Mouse (Mus musculus): ENCODE measurements around the gene Hist2h2aa1. TPM values are rescaled to one million over a fixed set of nuclear protein-coding genes. Genes with fewer than 3 reads are reported as not detected.
"Not testable (repeated sequence)": the region's sequence is repeated elsewhere in the genome, so short reads cannot be mapped to it uniquely, and the experiment has no call there.

Hist2h2aa1 gene
- polyA plus RNA-seq, 1 experiment from 2014 or later, result 12.3 TPM

DNA sequence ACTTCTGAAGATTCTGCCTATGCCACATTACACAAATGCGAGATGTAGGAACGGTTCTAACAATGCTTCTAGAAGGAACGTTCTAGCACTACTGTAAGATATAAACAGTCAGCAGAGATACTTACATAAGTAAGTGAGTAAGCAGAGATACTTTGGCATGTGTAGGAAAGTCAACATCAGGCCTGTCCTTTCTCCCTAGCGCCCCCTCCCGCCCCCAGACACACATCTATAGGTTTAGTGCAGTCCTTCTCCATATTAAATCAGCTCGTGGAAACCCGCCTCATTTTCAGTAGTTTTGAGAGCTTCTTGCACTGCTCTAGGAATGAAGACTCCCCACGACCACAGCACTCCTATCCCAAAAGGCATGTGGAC is 32.1 kb downstream of the Hist2h2aa1 start:
- ATAC-seq (ENCODE audit: low read depth), result peak; percentile 44; the same call in 1 of the 2 replicates
- Histone ChIP-seq H3K4me2 (peak overlapping the region; percentile 76), H3K27me3 (peaks cover 6% of the 10 kb centered on the region; the same call in 1 of the 2 replicates), H3K4me3 (peak overlapping the region; percentile 53), H3K4me1 (replicated peaks) (peaks cover 10% of the 10 kb centered on the region; the same call in 1 of the 2 replicates), H3K27ac (replicated peaks) (0 out of 2 replicates have a peak overlapping the region, but pooled peaks have one; percentile 91), H3K9me3 (no peaks in the 10 kb centered on the region), H3K9ac (peak overlapping the region; percentile 72), H3K36me3 (no peaks in the 10 kb centered on the region)
- WGBS, result 15% methylated on average over 8 of the region's 8 CpGs

DNA sequence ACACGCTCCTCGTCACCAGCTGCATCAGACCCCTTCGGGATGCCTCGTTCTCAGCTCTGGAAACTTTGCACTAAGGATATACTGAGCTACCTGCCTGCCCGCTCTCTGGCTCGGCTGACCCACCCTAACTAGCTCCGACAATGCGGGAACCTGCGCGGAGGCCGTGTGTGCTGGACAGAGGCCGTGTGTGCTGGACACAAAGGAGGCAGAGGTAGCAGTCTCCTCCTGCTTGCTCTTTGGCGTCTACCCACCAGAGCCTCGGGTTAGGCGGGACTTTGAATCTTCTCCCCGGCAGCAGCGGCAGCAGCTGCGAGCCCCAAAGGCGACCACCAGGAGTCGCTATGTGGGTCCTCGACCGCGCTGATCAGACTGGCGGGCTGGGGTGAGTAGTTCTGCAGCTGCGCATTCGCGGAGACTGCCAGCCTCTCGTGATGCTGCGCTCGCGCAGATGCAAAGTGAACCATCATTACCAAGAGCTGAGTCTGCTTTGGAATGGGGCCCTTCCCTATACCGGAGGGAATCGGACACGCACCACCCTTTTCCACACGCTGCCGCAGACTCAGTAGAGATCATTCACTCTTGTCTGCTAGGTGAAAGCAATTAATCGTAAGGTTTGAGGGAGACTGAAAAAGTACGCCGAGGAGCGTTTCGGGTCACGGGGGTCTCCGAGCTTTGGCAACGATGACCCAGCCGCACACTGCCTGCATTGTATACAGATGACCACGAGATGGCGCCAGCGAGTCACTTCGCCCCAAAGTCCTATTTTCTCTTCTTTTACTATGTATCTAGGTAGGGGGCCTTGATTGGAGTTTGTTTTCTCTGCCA is 32.7 kb downstream of the Hist2h2aa1 start:
- Histone ChIP-seq H3K36me3 (no peaks in the 10 kb centered on the region), H3K9me3 (no peaks in the 10 kb centered on the region), H3K4me1 (replicated peaks) (peaks cover 10% of the 10 kb centered on the region; the same call in 1 of the 2 replicates), H3K27me3 (peaks cover 9% of the 10 kb centered on the region), H3K4me2 (peak overlapping the region; percentile 76), H3K9ac (peak overlapping the region; percentile 72), H3K27ac (replicated peaks) (peak overlapping the region; percentile 91), H3K4me3 (peak overlapping the region; percentile 53)
- under 1% methylated on average over 49 of the region's 49 CpGs for WGBS
- peak; percentile 98 for ATAC-seq (ENCODE audit: low read depth)

DNA sequence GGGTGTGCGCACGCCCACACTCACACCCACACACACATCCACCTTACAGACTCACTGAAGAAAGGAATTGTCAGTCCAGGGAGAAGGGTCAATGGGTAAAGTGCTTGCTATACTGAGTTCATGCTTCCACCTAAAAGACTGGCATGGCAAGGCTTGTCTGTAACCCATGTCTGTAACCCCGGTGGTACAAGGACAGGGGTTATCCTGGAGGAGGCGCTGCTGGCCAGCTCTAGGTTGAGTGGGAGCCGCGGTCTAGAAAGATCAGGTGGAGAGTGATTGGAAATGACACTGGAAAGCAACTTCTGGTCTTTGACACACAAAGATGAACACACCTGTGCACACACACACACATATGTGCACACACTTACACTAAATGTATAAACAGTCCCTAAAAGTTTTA is 35.4 kb downstream of the Hist2h2aa1 start:
- 57% methylated on average over 6 of the region's 6 CpGs for WGBS
- Histone ChIP-seq H3K4me3 (no peak overlapping the region), H3K27me3 (peaks cover 32% of the 10 kb centered on the region), H3K4me1 (replicated peaks) (peaks cover 10% of the 10 kb centered on the region; the same call in 1 of the 2 replicates), H3K27ac (replicated peaks) (no peak overlapping the region), H3K36me3 (no peaks in the 10 kb centered on the region), H3K9me3 (no peaks in the 10 kb centered on the region), H3K4me2 (no peak overlapping the region), H3K9ac (no peak overlapping the region)
- no peak for ATAC-seq (ENCODE audit: low read depth)

DNA sequence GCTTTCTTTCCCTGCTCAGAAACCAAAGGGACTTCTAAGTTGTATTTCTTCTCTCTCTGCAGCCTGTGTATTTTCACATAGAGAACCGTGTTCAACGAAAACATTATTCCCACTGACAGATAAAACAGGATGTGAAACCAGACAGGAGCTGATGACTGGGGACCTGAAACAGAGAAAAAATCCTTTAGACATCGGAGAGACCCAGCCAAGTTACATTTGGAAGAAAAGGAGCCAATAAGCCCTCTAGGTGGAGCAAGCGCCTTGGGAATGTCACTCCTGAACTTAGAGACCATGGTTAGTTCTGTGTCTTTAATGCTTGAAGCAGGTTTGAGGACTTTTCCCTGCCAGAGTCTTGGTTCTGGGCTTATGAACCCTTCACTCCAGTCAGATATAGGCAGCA is 39.2 kb downstream of the Hist2h2aa1 start:
- H3K36me3 ChIP-seq, result no peaks in the 10 kb centered on the region
- H3K27me3 ChIP-seq, result peaks cover 36% of the 10 kb centered on the region
- WGBS, result 27% methylated on average over 4 of the region's 4 CpGs
- ATAC-seq (ENCODE audit: low read depth), result no peak
- no peak overlapping the region for H3K9ac ChIP-seq
- no peak overlapping the region for H3K4me2 ChIP-seq
- H3K27ac ChIP-seq (replicated peaks), result no peak overlapping the region
- H3K4me3 ChIP-seq, result no peak overlapping the region
- no peaks in the 10 kb centered on the region for H3K9me3 ChIP-seq
- 0 out of 2 replicates have a peak, but pooled peaks cover 5% of the 10 kb centered on the region for H3K4me1 ChIP-seq (replicated peaks)

DNA sequence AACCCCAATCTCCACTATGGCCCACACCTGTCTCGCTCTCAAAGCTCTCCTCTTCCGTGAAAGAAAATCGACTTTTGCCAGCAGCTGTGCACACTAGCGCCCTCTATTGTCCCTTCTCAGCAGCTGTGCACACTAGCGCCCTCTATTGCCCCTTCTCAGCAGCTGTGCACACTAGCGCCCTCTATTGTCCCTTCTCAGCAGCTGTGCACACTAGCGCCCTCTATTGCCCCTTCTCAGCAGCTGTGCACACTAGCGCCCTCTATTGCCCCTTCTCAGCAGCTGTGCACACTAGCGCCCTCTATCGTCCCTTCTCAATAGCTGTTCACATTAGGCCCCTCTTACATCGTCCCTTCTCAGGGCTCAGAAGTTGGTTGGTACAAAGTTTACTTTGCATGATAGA is 42.0 kb downstream of the Hist2h2aa1 start:
- not testable (repeated sequence) for H3K9ac ChIP-seq; H3K4me3 ChIP-seq; H3K4me2 ChIP-seq; H3K36me3 ChIP-seq; H3K9me3 ChIP-seq; ATAC-seq (ENCODE audit: low read depth); H3K4me1 ChIP-seq (replicated peaks); H3K27ac ChIP-seq (replicated peaks)
- 89% methylated on average over 11 of the region's 11 CpGs for WGBS
- H3K27me3 ChIP-seq, result peaks cover 31% of the 10 kb centered on the region

DNA sequence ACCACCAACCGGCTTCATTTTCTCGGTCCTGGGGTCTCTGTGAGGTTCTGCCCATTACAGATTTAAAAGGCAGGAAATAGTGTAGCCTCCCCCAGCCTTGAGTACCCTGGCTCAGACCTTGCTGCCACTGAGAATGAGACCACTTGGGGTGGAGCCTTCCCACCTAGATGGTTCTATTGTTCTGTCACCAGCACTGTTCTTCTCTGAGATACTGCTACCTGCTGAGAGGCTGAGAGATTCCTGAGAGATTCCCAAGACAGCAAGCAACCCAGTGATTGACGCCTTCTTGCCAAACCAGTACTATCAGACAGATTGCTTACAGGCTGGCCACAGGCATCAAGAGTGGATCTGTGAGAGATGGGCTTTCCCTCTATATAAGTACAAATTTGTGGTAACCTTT is 43.9 kb downstream of the Hist2h2aa1 start:
- Histone ChIP-seq H3K4me1 (replicated peaks) (0 out of 2 replicates have a peak, but pooled peaks cover 5% of the 10 kb centered on the region), H3K9ac (no peak overlapping the region)
- WGBS, result 77% methylated on average over 3 of the region's 3 CpGs

DNA sequence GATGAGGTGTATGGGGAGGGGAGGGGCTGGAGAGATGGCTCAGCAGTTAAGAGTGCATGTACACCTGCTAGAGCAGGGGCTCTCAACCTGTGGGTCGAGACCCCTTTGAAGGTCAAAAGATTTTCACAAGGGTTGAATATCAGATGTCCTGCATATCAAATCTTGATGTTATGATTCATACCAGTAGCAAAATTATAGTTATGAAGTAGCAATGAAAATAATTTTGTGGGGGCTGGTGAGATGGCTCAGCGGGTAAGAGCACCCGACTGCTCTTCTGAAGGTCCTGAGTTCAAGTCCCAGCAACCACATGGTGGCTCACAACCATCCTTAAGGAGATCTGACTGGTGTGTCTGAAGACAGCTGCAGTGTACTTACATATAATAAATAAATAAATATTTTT is 45.4 kb downstream of the Hist2h2aa1 start:
- not testable (repeated sequence) for H3K36me3 ChIP-seq; H3K27me3 ChIP-seq; H3K9me3 ChIP-seq; H3K27ac ChIP-seq (replicated peaks); H3K4me1 ChIP-seq (replicated peaks); H3K9ac ChIP-seq; ATAC-seq (ENCODE audit: low read depth); H3K4me3 ChIP-seq; H3K4me2 ChIP-seq
- 89% methylated on average over 3 of the region's 3 CpGs for WGBS

More for the DNA sequence above, 43.9 kb downstream of the Hist2h2aa1 start:
- no peaks in the 10 kb centered on the region for H3K9me3 ChIP-seq
- no peak overlapping the region for H3K27ac ChIP-seq (replicated peaks)
- H3K27me3 ChIP-seq, result peaks cover 21% of the 10 kb centered on the region
- H3K4me3 ChIP-seq, result no peak overlapping the region
- H3K4me2 ChIP-seq, result no peak overlapping the region
- no peaks in the 10 kb centered on the region for H3K36me3 ChIP-seq
- no peak for ATAC-seq (ENCODE audit: low read depth)

DNA sequence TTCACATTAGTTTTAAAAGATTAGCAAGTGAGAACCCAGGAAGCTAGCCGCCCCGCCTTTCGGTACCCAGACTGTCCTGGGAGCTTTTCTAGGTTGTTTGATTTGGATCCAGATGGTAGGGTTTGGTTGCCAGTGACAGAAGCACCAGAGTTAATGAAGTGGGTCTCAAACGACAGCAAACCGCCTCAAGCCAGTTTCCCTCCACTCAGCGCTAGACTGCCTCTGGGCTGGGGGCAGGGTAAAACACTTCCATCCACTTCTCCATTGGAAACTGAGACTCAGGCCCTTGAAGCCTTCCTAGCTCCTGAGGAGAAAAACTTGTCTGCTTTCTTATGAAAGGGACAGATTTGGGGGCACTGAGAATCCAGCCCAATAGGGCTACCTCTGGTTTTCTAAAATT is 47.3 kb downstream of the Hist2h2aa1 start:
- Histone ChIP-seq H3K36me3 (no peaks in the 10 kb centered on the region), H3K4me2 (no peak overlapping the region), H3K27me3 (peaks cover 6% of the 10 kb centered on the region; the same call in 1 of the 2 replicates), H3K4me3 (no peak overlapping the region), H3K9ac (no peak overlapping the region), H3K4me1 (replicated peaks) (no peaks in the 10 kb centered on the region), H3K9me3 (no peaks in the 10 kb centered on the region; the same call in 1 of the 2 replicates), H3K27ac (replicated peaks) (no peak overlapping the region)
- WGBS, result 62% methylated on average over 6 of the region's 6 CpGs
- no peak for ATAC-seq (ENCODE audit: low read depth)

DNA sequence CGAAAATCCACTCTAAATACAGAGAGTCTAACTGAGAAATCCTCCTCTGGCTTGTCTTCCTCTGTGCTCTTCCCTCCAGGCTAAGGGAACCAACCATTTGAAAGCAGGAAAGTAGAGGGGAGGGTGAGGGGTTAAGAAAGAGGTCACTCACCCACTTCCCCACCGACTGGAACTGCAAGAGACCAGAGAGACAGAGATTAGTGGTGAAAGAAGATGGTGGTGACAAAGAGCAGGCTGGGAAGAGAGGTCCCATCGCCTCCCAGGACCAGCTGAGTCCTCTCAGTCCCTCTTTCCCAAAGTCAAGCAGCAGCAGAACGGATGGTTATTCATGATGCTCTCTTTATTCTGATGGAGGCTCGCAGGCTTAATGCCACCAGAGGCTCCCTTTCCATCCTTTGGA is 48.1 kb downstream of the Hist2h2aa1 start:
- no peaks in the 10 kb centered on the region for H3K36me3 ChIP-seq
- no peaks in the 10 kb centered on the region; the same call in 1 of the 2 replicates for H3K9me3 ChIP-seq
- H3K4me2 ChIP-seq, result no peak overlapping the region
- peaks cover 6% of the 10 kb centered on the region; the same call in 1 of the 2 replicates for H3K27me3 ChIP-seq
- no peak overlapping the region for H3K27ac ChIP-seq (replicated peaks)
- ATAC-seq (ENCODE audit: low read depth), result no peak
- H3K9ac ChIP-seq, result no peak overlapping the region
- 60% methylated on average over 5 of the region's 5 CpGs for WGBS
- no peak overlapping the region for H3K4me3 ChIP-seq
- H3K4me1 ChIP-seq (replicated peaks), result no peaks in the 10 kb centered on the region

DNA sequence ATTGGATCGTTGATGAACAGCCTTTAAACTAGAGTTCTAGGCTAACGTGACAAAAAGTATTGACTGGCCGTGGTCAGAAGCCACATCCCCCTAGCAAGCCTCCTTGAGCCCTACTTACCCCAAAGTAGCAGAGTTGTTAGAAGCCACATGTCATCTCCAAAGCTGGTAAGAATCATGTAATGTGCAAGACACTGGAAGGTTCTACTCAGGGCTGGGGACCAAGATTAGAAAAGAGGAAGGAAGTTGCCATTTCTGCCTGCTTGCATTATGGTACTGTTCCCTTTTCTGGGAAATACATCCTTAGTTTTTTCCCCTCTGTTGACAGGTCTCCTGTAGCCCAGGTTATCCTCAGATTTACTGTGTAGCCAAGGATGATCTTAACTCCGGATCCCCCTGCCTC is 48.5 kb downstream of the Hist2h2aa1 start, which contains the start of gene Fcgr1:
Fcgr1 (minus strand) TSS at position 183 of the 400 bp plus-strand sequence.
- Histone ChIP-seq H3K9ac (no peak within 1 kb of the TSS), H3K4me1 (replicated peaks) (no peaks in the 10 kb centered on the region), H3K4me3 (no peak within 1 kb of the TSS), H3K36me3 (no peaks in the 10 kb centered on the region), H3K9me3 (no peaks in the 10 kb centered on the region; the same call in 1 of the 2 replicates), H3K27me3 (peaks cover 6% of the 10 kb centered on the region; the same call in 1 of the 2 replicates), H3K4me2 (no peak within 1 kb of the TSS), H3K27ac (replicated peaks) (no peak within 1 kb of the TSS)
- ATAC-seq (ENCODE audit: low read depth), result no peak
- 85% methylated on average over 4 of the region's 4 CpGs for WGBS

Measured in neural tube, embryonic 13.5 days (tissue).